Mouse (Mus musculus): ENCODE data around the gene Abhd17a.

- TF ChIP-seq POLR2A (IDR thresholded peaks at IDR 0.05; ENCODE audit: control insufficient read depth, extremely low read depth, insufficient read depth, low read length, poor library complexity), result no peak
- TF ChIP-seq CTCF (IDR thresholded peaks at IDR 0.05; ENCODE audit: borderline replicate concordance, control insufficient read depth, extremely low read depth, insufficient read depth, low read length, poor library complexity), result no peak
Observed at GRCm38 (mm10) chr10:80584045-80584488, 6.1 kb downstream of the Abhd17a start.

All from thymus, adult 2 months (tissue).